Mouse (Mus musculus) thymus, adult 2 months (tissue): ENCODE data around the gene Hrh2.

Experiments used
- CTCF ChIP-seq: fragments of 200-500 bp; IDR thresholded peaks from 2 replicates; pipeline ENCODE4 v1.5.1; 2012; ENCODE audit warnings: mild to moderate bottlenecking, control low read depth, low read length, moderate library complexity, borderline replicate concordance; ENCODE audit not compliant: control insufficient read depth, poor library complexity, insufficient read depth; ENCODE audit errors: extremely low read depth
- POLR2A ChIP-seq: fragments of 200-500 bp; IDR thresholded peaks from 2 replicates; pipeline ENCODE4 v1.6.1; 2012; ENCODE audit warnings: mild to moderate bottlenecking, low read length, control low read depth, moderate library complexity; ENCODE audit not compliant: control insufficient read depth, poor library complexity, insufficient read depth; ENCODE audit errors: extremely low read depth

DNA sequence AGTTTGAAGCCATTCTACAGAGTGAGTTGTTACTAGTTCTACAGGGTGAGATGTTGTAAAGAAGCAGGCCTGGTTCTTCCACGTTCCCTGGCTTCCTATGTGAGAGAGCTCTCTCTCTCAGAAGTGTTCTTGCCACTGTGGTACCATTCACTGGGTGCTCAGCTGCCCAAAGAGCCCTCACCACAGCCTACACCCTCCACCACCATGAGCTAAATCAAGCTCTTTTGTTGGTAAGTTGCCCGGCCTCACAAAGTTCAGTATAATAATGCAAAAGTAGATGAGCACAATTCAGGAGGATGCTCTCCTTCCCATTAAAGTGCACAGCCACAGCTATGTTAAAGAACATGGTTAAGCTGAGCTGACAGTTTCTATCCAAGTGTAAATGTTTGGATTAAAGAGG is 30.4 kb upstream of the Hrh2 start:
- TF ChIP-seq CTCF = no peak
- no peak for TF ChIP-seq POLR2A
